Mouse (Mus musculus): ENCODE measurements around the gene Krt16.
A peak's percentile ranks its signal among the peaks of the same experiment; 100 is the strongest.

Gene Krt16

DNA sequence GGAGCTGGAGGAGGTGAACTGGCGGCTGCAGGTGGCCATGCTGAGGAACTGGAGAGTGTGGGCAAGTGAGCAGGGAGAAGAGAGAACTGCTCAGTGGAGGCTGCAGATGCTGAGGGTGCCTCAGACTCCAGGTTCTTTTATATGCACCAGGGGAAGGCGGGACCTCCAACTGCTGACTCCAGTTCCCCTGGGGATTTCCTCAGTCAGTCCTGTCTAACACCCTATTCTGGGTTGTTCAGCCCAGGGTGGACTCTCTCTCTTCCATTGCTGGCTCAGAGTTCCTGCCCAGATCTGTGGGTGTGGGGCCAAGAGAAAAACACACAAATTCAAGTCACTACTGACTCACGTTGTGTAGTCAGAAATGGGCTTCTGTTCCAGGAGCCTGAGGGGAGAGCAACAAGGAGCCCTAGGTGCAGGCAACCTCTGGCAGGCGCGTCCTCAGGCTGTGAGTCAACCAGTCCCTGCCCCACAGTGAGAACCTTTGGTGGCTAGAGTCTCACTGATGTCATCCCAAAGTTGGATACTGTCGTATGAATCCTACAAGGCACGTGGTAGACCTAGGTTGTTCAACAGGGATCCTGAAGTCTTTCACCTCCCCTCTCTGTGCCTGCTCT, at the start of gene Krt16:
TSS of gene Krt16 (minus strand) at position 51 of the 614 bp plus-strand sequence.
- no peak for DNase-seq

DNA sequence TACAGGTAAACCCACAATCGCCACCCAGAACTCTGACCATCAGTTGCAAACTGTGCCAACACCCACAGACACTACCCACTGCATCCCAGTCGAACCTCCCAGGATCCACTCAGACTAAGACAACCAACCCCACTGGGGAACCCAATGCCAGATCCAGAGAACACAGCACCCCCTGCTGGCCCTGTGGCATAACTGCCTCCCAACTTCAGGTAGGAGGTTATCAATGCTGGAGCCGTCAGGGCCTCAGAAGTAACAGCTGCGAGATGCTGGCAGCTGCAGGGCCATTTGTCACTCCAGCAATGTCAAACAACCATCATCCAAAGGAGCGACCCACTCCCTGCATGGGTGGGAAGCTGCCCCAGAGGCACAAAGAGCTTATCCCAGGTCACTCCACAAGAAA, 49.1 kb upstream of the Krt16 start:
- DNase-seq = no peak

DNA sequence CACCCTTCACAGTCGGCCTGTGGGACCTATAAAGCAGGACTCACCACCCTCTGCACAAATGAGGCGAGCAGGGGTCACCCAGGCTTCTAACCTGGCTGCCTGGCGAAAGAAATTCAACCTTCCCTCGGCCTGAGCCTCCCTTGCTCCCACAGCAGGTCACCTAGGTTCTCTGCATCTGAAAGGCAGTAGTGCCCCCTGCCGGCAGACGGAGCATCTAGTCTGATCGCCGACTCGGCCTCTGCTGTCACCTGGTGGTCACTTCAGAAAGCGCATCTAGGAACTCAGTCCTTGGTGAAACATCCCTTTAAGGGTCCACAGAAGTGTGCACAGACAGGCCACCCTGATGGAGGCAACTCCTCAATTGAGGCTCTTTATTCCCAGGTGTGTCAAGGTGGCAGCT, 46.6 kb upstream of the Krt16 start:
- DNase-seq = peak; percentile 66

DNA sequence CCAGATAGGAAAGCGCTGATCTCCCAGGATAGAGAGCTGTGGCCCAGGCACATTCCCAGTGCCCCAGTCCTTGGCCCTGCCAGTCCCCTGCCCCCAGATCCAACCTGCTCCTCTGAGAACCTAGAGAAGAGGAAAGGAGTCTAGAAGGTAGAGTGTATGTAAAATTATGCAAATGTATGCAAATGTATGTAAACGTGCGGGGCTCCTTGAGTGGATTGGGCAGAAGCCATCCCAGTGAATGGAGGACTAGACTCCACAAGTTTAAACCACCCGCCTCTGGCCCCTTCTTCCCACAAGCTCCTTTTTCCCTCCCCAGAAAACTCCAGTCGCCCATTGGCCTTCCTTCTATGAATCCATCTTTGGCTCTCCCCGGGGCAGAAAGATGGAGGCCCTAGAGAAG, 44.2 kb upstream of the Krt16 start:
- no peak for DNase-seq

DNA sequence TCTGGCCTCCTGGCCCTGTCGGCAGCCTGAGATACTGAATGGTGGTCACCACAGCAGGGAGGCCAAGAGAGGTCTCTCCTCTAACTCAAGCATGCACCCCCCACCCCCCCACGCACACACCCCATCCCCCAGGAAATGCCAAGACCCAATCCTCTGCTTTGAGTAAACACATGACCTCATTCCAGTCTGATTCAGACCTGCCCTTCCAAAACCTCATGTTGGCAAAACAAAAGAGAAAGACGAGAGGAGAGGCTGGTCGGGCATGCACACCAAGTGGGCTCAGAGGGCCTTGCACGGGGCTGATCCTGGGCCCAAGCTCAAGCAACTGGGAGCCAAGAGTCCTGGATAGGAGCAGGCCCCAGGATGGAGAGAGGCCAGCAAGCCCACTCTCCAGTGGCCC, 41.5 kb upstream of the Krt16 start:
- DNase-seq = no peak

DNA sequence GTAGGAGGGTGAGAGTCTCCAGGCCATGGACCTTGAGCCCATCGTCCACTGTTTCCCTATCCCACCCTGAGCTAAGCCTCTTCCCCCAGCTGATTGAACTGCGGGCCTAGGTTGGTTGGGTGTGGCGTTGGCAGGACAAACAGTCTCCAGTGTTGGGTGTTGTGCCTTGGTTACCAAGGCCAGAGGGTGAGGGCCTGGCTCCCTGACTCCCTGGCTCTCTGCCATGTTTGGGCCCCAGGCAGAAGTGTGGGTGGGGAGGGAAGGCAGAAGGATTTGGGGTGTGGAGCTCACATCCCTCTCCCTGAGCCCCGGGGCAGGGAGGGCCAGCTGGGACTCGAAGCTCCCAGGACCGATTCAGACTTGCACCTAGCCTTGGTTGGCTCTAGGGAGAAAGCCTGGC, 40.2 kb upstream of the Krt16 start:
- DNase-seq = no peak

DNA sequence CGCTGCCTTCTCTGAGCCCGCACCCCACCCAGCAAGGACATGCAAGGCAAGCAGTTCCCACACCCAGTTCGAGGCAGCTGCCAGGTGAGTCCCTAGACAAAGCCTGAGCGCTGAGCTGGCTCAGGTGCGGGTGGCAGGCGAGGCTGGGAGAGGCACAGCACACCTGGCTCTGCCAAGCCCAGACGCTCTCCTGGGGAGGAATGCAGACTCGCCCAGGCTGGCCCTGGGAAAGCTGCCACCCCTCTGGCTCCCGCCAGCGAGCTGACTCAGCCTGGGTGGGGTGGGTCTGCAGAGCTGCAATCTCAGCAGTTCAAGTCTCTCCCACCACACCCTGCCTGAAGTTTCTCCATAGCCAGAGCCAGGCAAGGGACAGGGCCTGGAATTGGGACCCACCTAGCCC, 38.3 kb upstream of the Krt16 start:
- no peak for DNase-seq

DNA sequence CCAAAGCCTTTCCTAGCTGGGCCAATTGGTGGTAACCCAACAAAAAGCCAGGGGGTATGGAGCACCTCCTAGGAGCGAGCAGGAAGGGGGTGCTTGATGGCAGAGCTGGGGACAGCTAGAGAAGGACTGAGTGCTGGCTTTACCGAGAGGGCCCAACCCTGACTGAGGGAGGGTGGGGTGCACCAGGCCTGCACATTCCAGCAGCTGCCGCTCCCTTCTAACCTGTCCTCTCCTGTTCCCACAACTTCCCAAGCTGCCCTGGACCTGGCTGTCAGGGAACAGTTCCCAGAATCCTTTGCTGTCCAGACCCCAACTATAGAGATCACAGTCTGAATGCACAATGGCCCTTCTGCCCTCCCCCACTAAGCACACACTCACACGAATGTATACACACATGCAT, 36.3 kb upstream of the Krt16 start:
- no peak for DNase-seq

DNA sequence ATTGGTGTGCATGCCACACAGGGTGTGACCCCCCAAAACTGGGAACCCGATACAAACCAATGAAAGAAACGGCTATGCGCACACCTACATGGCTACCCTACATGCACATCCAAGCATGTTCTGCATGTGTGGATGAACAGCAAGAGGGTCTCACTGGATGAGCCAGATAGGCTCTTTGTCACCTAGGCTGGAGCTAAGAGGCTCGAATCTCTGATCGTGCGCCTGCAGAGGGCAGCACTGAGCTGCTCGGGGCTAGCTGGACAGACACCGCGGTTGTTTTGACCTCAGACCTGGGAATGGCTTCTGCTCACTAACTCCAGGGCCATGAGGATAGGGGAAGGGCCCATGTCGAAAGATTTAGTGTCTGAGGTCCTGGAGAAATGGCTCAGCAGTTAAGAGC, 33.8 kb upstream of the Krt16 start:
- DNase-seq = peak; percentile 45

DNA sequence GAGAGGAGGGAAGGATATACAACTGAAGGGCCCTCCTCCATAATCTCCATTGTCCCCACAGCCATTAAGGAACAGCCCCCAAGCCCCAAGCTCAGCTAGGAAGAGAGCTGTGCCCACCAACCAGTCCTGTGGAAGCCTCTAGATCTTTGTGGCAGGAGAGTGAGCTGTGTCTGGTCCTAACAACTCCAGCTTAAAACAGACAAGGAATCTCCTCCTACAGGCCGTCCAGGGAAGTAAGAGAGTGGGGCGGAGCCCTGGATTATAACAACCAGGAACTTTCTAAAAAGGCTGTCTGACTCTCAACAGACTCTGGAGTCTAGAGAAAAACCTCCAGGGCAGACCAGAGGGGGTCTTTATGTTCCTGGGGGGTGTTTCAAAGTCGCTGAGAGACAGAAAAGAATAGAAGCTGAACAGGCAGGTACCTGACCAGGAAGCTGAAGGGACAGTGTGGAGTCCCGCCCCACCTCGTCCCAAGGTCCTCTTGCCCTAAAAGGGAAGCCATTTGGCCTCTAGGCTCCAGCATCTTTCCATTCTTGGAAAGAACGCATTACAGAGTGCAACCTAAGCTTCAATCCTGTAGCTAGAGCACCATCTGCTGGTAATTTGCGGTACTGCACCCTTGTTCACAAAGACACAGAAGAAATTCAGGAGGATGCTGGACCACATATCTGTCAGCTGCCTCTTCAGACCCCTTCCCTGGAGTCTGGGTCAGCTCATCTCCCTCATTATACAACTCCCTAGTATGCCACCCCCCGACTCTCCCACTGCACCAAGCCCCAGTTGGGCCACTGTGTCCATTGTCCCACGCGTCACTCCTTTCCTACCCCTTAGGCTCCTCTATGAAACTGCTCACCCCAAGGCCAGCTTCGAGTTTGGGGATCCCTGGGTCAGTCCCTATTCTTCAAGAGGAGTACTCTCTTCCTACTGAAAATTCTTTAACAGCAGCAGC, 33.2 kb upstream of the Krt16 start:
- peak; percentile 84 for DNase-seq

DNA sequence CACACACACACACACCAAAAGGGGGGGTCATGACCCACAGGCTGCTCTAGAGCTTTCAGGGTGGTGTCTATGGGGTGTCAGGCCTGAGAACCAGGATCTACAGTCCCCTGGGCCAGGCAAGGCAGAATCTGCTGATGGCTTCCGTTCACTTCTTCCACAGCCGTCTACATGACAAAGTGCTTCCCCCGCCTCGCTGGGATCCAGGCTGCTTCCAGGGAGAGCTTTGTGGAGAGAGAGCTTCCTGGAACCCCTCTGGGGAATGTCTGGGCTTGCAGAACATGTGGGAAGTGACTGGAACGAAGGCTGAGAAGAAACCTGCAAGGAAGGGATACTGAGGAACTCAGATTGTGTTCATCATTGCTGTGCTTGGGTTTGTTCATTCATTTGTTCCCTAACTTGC, 30.1 kb upstream of the Krt16 start:
- no peak for DNase-seq

DNA sequence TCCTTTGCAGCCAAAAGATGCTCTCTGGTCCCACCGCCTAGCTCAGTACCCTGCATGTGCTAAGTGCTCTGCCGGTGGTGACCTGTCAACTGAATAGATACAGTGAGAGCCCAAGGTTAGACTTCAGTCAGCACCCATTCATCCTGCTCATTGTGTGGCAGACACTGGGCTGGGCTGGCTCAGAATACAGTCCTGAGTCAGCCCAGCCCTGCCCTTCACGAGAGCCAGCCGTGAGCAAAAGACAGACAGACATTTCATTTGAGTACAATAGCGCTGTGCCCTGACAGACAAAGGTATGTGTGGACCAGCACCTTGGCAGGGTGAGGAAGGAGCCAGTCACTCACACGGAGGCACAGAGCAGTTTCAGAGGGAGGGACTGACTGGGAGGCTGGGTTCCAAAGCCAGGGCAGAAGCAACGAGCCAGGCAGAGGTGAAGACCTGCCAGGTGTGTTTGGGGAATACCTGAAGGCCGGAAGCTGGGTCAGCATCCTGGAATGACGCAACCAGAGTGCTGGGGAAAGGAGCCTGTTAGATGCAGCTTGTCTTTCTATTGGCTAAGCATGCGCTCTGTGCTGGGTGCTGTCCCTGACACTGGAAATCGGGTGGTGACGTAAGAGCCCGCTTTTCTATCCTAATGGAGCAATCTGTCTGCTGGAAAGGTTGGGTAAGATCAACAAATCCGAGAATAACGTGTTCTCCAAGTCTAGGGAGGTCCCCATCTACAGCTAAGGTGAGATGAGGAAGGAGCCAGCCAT, 29.2 kb upstream of the Krt16 start:
- DNase-seq = no peak

DNA sequence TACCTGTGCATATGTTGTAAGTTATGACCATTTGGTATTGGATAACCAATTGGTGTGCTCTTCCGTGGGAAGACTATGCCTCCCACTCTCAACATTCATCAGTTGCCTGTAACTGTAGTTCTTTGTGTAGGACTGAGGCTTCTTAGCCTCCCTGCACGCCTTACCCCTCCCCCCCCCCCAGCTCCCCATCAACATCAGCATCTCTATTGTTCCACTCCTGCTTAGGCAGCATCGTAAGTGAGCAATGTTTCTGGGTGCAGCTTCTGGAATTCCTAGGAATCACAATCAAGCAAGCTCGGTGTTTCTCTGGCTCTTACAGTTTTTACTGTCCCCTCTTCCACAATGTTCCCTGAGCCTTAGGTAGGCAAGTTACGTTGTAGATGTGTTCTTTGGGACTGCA, 26.8 kb upstream of the Krt16 start:
- no peak for DNase-seq

DNA sequence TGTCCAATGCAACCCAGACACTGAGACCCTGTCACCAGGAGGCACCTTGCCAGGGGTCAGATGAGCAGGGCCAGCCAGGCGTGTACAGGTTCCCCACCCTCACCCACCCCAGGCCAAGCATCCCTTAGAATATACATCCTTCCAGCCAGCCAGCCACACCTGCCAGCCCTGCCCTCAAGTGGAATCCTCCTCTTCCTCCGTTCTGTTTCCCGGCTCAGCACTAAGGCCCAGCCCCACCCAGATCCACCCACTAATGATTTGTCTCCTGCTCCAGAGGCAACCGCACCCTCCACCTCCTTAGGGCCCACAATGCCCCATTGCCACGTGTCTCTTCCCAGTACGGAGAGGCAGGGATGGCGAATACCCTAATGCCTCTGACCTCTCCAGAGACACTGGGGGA, 26.0 kb upstream of the Krt16 start:
- no peak for DNase-seq

DNA sequence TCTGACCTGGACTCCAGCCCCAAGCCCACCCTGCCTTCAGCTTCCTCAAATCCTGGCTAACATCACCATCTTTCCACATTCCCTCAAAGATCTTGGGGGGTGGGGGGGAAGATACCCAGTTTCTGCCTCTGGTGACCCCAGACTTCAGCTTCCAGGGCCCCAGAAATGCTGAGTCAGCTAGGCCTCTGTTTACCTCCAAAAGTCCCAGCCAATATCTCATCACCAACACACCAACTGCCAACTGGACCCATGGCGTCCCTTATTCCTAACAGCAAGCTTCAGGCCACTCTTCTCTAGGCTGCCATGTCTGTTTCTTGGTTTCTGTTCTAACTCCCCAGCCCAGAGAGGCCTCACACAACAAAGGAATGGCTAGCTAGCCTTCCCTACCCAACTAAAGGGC, 23.2 kb upstream of the Krt16 start:
- DNase-seq = no peak

DNA sequence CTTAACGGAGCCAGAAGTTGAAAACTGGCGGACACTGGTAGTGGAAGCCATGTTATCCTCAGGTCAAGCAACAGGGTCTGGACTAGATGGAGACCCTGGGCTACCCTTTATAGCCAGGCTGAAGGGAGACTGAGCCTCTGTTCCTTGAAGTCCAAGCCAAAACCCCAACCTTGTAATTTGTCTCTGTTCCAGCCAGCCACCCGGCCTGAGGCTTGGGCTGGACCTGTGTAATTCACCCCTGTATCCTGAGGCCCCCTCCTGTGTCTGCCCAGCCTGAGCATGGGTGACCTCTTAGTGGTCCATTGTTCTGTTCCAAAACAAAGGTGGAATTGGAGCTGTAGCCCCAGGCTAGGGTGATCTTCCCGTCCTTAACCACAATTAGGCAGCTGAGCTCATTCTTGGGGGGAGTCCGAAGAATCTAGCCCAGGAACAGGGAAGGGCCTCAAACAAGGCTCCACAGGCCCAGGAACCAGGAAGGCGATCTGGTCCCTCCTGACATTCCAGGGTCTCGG, 21.2 kb upstream of the Krt16 start, which contains the start of gene Krt42:
TSS of gene Krt42 (minus strand) at position 51 of the 512 bp plus-strand sequence.
- no peak for DNase-seq

DNA sequence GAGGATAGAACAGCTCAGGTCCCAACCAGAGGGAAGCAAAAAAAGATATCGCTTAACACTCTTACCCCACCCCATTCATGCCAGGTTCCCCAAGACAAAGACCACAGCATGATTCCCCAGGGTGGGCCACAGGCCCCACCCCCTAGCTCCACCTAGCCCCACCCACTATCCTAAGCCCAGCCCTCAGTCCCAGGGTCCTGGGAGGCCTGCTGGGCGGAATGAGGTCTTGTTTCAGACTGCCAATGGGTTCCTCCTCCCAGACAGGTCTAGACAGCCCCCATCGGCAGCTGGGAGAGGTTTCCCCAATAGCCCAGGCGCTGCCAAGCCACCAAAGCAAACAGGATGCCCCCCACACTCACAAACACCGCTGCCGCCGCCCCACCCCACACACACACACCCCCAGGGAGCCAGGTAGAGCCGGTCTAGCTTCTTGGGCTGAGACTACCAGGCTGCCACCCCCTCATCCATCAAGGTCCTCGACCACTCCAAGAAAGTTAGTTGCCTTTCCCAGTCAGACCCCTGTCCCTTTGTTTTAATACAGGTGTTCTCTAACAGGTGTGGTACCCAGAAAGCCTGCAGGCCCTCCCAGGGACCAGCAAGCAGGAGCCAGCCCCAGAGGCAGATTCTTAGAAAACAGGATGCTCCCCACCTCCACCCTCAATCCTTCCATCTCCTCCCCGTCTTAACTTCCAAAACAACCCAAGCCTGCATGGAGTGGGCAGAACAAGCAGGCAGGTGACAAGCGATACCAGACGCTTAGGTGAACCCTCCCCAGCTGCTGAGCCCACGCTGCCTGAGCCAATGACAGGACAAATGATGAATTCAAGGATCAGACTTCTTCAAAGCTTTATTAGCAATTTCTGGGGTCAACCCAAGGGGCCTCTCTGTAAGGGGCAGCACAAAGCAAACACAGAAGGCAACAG, 13.6 kb upstream of the Krt16 start:
- DNase-seq = no peak

DNA sequence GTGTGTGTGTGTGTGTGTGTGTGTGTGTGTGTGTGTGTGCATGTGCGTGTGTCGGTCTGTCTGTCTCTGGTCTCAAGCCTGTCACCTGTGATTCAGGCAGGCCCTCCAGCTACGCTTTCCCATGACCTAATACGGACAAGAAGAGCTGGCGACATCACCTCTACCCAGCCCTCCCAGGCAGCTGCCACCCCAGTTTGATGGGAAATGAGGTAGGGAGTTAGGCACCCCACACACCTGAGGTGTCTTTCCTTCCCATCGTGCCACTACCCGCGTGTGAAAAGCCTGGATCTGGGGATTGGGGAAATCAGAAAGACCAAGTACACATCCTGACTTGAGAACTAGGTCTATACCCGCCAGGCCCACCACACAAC, 12.5 kb upstream of the Krt16 start:
- no peak for DNase-seq

DNA sequence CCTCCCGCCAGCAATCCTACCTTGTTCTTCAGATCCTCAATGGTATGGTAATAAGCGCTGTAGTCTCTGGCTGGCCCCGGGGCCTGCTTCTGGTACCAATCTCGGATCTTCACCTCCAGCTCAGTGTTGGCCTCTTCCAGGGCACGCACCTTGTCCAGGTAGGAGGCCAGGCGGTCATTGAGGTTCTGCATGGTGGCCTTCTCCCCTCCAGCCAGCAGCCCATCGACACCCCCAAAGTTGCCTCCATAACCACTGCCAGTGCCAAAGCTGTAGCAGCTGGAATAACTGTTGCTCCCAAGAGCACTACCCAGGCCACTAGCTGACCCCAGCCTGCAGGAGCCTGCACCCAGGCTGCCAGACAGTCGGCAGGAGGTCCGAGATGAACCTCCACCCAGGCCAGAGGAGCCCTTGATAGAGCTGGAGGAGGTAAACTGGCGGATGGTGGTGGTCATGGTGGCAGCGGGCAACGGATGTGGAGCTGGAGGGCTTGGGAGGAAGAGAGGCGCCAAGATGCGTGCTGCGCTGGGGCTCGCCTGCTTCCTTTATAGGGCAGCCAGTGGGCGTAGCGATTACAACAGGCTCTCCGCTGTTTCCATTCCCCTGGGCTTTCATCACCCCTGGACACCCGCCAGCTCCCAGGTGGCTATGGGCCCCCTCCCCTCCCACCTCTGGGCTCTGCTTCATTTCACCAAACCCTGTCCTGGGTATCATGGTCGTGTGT, 12.0 kb upstream of the Krt16 start, which contains the start of gene Krt17:
TSS of gene Krt17 (minus strand) at position 516 of the 721 bp plus-strand sequence.
- DNase-seq = no peak

DNA sequence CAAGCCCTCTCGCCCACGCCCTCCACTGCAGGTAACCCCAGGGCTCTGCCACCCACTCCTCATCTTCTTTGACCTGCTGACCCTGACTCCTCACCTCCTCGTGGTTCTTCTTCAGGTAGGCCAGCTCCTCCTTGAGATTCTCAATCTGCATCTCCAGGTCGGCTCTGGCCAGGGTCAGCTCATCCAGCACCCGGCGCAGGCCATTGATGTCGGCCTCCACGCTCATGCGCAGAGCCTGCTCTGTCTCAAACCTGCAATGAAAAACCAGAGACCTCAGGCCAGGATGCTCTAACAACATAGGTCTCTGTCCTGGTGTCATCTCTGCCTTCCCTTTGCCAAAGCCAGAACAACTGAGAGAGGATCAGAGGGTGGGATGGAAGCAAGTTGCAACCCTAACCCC, 10.4 kb upstream of the Krt16 start:
- DNase-seq = no peak

DNA sequence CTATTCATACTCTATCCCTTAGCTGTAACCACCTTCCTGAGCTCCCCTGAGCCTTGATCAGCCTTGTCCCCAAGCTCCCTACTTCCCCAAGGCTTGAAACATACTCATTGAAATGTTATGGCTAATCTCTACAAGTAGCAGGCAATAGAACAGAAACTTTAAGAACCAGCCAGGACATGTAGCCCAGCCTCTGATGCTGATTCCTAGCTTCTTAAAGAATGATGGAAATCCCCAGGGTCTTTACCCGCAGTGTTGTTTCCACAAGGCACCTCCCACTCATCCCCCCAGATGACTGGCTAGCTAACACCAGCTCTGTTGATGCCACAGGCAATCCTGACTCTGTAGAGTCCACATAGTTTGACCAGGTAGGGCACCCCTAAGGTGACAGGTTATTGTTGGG, 9.3 kb upstream of the Krt16 start:
- no peak for DNase-seq

DNA sequence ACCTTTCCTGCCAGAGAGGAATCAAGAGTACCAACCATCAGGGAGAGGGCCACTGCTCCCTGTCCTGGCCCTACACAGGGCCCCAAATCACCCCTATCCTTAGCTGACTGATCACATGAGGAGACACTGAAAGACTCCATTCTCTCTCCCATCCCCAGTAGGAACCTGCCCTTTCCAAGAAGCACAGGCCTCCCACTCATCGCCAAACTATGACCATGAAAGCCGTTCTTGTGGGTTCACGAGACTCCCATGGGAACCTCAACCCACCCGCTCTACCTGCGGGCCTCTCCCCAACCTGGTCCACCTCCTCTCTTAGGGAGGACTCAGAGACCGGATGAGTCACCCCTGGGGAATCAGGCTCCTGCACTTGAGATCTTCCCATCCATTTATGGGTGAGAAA, 6.8 kb upstream of the Krt16 start:
- DNase-seq = no peak
